Mouse (Mus musculus): ENCODE measurements around the gene Myo18b.

Gene Myo18b

DNA sequence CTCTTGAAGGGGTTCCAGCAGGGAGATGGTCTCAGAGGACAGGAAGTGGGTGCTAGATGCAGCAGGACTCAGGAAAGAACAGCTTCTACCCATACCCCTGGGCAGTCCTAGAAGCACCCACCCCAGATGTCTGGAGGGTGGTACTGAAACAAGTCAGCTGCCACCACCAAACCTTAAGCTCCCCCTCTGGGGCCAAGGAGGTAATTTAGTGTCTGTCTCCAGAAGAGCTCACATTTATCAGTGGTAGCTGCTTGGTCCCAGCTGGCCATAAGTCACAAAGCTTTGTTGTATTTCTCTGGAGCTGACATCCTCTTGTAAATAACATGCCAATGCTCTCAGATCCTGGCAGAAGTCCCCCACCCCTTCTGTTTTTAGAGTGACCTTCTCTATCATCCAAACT, 187.7 kb downstream of the Myo18b start:
- no peak for TF ChIP-seq GATA4 (IDR thresholded peaks at IDR 0.05; ENCODE audit: insufficient replicate concordance, low read length)

DNA sequence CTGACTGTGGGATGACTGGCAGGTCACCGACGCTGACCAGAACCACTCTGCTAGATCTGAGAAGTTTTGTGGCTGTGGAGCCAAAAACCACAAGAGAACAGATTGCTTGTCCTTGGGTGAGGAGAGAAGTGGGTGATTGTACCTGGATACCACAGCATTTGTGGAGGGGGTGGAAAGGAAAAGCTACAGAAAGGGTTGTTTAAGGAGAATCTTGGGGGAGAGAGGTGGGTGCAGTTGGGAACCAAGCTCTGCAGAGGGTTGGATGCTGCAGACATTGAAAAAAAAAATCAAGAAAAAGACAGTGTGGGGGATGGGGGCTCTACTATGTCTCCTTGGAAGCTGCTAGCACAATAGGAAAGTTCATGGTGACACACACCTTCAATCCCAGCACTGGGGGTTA, 188.7 kb downstream of the Myo18b start:
- no peak for TF ChIP-seq GATA4 (IDR thresholded peaks at IDR 0.05; ENCODE audit: insufficient replicate concordance, low read length)

DNA sequence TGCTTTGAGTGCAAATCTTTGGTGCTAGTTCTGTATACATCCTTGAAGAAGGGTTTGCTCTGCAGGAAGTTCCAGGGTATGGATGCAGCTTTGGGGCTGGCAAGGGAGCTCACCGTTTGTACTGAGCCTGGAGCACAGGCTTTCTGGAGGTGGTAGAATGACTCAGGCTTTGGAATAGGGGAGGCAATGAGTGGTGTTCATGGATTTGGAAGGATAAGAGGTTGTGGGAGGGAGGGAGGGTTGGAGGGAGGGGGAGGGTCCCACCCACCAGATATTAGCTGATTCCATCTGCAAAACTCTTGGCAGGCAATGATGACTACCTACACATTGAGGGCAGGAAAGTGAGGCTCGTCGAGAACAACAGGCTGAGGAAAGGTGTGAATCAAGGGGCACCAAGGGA, 195.4 kb downstream of the Myo18b start:
- no peak for TF ChIP-seq GATA4 (IDR thresholded peaks at IDR 0.05; ENCODE audit: insufficient replicate concordance, low read length)

DNA sequence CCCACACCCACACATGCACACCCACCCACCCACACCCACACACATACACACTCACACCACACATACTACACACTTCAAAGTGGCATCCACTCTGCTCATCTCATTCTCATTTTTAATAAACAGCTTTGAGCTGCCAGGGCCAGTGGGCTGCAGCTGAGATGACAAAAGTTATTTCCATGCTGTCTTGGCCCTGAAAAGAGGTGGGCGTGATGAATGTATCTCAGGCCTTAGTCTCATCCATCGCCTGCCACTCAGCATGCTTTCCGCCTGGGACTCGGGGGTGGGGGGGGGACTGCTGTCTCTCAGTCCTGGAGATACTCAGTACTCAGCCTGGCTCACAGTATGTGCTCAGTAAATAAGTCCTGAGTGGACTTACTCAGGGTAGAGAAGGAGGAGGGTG, 199.5 kb downstream of the Myo18b start:
- no peak for TF ChIP-seq GATA4 (IDR thresholded peaks at IDR 0.05; ENCODE audit: insufficient replicate concordance, low read length)

DNA sequence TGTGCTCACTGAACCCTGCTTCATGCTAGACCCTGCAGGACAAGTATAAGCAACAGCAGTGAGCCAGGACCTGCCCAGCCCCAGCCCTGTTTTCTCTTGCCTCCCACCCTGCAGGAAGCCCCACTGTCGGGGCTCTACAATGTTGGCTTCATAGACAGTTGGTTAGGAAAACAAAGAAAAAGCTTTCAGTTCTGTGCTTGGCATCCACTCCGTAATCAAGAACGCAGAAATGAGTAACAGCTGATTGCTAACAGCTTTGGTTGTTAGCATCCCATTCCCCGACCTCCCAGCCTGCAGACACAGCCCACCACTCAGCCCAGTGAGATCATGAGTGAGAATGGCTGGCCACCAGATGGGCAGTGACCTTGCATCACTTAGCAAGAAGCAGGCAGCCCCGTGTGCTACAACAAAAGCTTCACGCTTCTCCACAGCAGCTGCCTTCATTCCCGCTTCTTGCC, 200.9 kb downstream of the Myo18b start:
- no peak for TF ChIP-seq GATA4 (IDR thresholded peaks at IDR 0.05; ENCODE audit: insufficient replicate concordance, low read length)

DNA sequence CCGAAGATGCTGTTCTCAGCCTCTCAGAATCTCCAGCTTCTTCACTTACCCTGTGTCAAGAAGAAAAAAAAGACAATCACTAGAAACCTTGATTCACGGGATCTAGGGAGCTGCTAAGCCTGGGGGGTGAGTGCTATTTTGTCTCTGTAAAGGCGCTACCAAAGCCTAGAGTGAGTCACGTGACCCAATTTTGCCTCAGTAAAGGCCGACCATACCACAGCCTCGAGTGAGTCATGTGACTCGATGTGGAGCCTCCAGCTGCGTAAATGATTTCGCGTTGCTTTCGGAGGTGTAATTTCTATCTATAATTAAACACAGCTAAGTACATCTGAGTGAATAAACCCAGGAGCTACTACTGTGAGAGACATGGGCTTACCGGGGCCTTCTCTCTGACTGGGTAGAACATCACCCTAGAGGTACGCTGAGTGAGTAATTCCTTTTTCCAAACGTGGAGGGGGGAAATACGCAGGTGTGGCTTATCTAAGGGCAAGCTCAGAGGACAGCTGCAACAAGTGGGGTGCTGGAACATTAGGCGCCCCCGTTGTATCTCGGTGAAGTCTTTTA, 202.8 kb downstream of the Myo18b start:
- no peak for TF ChIP-seq GATA4 (IDR thresholded peaks at IDR 0.05; ENCODE audit: insufficient replicate concordance, low read length)

DNA sequence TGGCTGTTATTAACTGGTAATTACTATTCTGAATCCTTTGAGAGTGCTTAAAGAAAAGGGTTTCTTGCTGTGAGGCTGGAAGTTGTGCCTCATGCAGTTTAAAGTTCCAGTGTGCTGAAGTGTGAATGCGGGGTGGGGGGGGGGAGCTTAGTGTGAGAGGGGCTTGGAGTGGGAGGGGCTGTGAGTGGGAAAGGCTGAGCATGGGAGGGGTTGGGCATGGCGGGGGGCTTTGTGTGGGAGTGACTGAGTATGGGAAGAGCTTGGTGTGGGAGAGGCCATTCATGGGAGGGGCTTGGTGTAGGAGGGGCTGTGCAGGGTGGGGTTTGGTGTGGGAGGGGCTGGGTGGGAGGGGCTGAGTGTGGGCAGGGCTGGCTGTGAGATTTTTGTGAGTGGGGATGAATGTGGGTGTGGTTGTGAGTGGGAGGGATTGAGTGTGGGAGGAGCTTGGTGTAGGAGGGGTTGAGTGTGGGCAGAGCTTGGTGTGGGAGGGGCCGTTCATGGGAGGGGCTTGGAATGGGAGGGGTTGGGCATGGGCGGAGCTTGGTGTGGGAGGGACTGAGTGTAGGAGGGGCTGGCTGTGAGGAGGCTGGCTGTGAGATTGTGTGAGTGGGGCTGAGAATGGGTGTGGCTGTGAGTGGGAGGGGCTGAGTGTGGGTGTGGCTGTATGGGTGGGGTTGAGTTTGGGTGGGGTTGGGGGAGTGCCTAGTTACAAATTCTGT, 208.9 kb downstream of the Myo18b start:
- TF ChIP-seq GATA4 (IDR thresholded peaks at IDR 0.05; ENCODE audit: insufficient replicate concordance, low read length): no peak

DNA sequence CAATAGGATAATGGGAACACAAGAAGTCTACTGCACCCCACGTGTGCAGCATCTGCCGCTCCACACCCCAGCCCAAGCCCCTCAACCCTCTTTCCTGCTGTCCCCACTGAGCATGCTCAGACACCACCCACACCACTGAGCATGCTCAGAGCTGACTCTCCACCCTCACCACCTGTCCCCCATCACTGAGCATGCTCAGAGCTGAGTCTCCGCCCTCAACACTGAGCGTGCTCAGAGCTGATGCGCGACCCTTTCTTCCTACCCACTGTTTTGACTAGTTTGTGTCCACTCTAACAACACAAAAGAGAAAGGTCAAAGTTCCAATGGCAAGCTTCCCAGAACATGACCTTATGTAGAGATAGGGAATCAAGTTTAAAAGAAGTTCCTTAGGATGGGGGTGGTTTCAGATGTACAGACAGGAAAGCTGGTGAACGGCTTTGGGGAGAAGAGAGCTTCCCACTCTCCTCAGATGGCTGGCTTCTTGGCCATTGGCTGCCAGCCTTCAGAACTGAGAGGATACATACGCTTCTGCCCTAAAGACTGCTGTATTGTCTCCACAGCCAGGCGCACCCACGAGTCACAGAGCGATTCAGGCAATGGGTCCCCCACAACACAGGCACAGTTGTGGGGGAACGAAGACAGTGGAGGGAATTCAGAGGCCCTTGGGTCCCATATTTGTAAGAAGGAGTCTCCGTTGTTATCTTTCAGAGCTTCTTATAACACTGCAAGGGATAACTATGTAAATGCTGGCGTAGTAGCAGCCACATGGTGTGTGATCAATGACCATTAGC, 209.7 kb downstream of the Myo18b start:
- no peak for TF ChIP-seq GATA4 (IDR thresholded peaks at IDR 0.05; ENCODE audit: insufficient replicate concordance, low read length)

DNA sequence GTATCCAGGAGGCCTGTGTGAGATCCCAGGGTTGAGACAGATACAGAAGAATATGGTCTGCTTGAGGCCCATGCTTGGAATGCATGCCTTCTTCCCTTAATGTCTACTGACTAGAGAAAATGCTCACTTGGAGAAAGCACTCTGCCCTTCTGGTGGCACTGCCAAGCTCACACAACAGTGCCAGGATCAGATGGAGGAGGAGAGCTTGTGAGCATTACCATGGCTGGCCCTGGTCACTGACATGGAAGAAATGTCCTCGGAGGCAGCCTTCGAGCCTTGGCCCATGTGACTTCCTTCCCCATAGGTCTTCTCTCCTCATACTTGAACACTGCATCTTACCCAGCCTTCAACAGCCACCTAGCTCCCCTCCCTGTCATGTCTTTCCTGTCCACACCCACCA, 216.9 kb downstream of the Myo18b start:
- TF ChIP-seq GATA4 (IDR thresholded peaks at IDR 0.05; ENCODE audit: insufficient replicate concordance, low read length): no peak

DNA sequence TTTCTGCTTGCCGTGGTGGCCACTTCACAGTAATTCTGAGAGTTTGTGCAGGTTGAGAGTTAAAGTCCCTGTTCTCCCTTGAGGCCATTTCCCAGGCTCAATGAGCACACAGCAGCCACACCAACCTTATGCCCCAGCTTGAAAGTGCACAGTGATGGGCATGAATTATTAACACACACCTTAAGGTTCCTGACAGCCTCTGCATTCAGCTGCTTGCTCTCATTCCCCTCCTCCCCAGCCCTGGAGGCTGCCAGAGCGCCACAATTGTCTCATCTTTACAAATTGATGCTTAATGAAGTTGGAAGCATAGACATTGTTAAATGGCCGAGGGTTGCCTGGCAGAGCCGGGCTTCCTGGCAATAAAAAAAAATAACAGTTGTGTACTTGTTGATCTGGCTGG, 218.0 kb downstream of the Myo18b start:
- TF ChIP-seq GATA4 (IDR thresholded peaks at IDR 0.05; ENCODE audit: insufficient replicate concordance, low read length): no peak

DNA sequence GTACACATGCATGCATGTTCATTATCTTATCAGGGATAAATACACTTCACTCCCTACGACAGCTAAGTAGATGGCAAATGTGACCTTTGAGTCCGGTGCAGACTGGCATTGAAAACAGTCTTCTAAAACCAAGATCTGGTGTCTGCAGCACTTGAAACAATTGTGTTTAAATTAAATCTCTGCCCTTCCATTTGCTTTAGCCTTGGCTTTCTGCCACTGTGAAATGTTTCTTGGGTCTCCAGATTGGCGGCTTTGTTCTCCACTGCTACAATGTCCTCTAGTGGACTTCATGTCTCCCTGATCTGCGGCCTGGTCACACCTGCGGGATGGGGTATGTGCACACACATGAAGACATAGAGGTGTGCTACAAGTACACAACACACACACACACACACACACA, 221.4 kb downstream of the Myo18b start:
- TF ChIP-seq GATA4 (IDR thresholded peaks at IDR 0.05; ENCODE audit: insufficient replicate concordance, low read length): no peak

DNA sequence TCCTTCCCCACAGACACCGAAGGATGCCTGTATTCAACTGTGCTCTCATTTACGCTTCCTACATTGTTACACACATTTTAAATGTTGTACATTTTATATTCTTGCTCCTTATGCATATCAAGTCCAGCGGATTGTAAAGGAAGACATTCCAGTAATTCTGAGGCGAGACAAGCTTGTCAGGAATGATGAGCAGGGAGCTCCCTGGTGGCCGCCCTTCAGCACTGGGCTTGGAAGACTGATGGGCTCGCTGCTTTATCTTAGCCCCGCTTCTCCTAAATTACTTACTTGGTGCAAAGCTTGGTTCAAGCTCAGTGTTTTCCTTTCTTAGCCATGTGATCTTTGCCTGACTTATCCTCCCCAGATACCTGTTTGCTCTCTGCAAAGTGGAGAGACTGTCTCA, 223.7 kb downstream of the Myo18b start:
- no peak for TF ChIP-seq GATA4 (IDR thresholded peaks at IDR 0.05; ENCODE audit: insufficient replicate concordance, low read length)

DNA sequence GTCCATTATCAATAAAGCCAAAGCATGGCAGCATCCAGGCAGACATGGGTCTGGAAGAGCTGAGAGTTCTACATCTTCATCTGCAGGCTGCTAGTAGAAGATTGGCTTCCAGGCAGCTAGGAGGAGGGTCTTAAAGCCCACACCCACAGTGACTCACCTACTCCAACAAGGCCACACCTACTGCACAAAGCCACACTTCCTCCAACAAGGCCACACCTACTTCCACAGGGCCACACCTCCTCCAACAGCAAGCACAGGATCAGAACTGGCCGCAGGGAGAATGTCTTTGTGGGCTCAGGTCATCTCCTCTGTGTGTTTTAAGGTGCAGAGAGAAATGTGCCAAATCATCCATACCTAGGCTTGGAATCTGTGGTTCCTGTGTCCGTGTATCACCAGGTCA, 224.2 kb downstream of the Myo18b start:
- no peak for TF ChIP-seq GATA4 (IDR thresholded peaks at IDR 0.05; ENCODE audit: insufficient replicate concordance, low read length)

DNA sequence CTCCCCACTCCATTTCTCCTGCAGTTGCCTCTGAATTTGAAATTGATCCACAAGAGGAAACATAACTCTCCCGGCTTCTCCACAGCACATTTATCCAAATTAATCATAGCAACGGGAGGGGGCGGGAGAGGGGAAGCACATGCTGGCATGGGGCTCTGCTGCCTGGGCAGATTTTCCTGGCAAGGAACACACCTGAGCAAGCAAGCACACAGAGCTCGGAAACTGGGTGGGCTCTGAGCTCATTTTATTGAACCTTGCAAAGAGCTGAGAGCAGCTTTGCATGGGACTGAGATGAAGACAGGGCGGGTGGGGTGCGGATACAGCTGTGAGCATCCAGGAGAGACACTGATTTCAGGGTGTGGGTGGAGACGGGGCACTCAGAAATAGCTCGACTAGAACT, 229.0 kb downstream of the Myo18b start:
- no peak for TF ChIP-seq GATA4 (IDR thresholded peaks at IDR 0.05; ENCODE audit: insufficient replicate concordance, low read length)

DNA sequence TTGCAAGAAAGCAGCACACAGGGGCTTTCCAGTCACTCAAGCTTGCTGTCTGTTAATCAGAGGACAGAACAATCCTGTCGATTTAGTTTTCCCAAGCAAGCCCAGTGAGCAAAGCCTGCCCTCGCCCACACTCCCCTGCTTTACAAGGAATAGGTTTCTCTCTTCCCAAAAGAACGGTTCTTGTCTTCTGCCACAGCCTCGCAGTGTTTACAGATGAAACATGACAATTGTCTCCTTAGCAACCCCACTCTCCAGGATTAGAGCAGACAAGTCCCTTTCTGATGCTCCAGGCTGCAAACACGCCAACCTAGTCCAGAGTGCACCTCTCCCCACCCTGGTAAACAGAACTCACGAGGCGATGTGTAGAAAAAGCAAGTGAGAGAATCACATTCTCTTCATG, 230.5 kb downstream of the Myo18b start:
- TF ChIP-seq GATA4 (IDR thresholded peaks at IDR 0.05; ENCODE audit: insufficient replicate concordance, low read length): no peak

DNA sequence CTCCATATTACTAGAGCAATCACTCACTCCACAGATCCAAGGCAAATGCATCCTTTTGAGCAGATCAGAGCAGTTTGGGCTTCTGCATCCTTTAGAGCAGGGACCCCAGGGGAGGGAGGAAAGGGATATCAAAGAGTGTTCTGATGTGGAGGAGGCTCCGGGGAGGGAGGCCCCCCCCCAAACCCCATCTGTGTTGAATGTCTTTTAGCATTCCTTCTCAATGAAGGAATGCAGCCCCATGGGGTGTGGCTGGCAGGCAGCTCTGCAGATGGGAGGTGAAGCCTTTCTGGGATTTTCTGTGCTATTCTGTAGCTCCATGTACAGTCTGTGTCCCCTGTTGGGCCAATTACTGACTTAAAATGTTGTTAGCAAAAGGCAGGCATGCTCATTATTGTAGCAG, 232.5 kb downstream of the Myo18b start:
- no peak for TF ChIP-seq GATA4 (IDR thresholded peaks at IDR 0.05; ENCODE audit: insufficient replicate concordance, low read length)
